Mouse (Mus musculus): ENCODE measurements around the gene Plxna4.
A peak's percentile ranks its signal among the peaks of the same experiment; 100 is the strongest.

Gene Plxna4

DNA sequence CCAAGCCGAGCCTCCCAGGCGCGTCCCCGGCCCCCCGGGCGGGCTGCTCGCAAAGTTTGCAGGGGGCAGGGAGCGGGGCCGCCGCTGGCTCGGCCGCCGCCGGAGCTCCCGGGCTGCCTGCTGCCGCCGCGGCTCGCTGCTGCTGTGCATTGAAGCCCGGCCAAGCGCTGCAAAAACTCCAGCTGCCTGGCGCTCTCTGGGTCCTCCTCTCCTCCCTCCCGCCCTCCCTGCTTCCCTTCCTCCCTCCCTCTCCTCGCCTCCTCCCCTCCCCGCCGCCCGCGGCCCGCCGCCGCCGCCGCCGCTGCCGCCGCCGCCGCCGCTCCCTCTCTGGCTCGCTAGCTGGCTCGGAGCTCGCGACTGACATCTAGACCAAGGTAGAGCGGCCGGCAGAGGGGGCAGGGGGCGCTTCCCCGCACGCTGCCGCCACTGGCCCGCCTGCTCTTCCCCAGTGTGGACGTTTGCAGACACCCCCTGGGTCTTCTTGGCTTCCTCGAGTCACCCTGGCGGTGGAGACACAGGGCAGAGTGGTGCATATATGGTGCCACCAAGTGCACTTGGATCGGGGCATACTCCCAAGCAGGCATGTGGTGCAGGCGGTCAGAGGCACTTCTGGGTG is at the start of gene Plxna4:
Gene Plxna4 (minus strand): TSS at position 137 of the 616 bp plus-strand sequence.
- DNase-seq: peak; percentile 88

GRCm38 (mm10) chr6:32637568-32638183 is 49.7 kb upstream of the Plxna4 start:
- DNase-seq: no peak

DNA sequence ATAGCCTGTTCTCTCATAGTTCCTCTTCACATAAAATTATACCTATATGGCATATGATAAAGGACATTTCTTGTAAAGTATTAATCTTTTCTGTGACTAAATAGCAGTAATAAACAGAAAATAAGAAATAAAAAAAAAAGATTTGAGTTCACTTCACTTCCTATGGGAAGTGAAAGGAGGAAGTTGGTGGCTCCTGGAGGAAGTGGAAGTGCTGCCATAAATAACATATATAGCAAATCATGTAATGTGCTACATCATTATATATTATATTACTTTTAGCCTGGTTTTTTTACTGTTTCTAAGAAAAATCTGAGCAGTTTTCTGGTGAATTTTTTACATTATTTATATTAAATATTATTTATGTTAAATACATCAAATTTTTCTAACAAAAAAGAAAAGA is 22.7 kb upstream of the Plxna4 start:
- DNase-seq: no peak

DNA sequence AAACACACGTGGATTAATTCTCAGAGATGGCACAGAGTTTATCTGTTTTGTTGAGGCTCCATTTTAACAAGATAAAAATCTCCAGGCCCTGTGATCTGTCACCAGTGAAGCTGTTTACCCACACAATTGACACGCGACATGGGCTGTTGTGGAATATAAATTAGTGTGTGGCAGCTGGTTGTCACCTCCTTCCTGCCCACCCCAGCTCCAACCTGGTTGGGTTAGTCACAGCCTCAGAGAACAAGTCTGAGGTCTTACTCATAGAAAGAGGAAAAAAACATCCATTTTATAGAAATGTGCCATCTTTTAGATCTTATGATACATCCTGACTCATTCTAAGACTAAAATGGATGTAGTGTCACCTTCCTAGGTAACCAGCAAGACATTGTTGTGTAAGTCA is 18.8 kb upstream of the Plxna4 start:
- no peak for DNase-seq

GRCm38 (mm10) chr6:32605581-32605980 is 17.6 kb upstream of the Plxna4 start:
- DNase-seq: no peak

- DNase-seq: no peak
Measured at GRCm38 (mm10) chr6:32604901-32605300, 16.9 kb upstream of the Plxna4 start.

GRCm38 (mm10) chr6:32602130-32602529 is 14.1 kb upstream of the Plxna4 start:
- DNase-seq: no peak

DNA sequence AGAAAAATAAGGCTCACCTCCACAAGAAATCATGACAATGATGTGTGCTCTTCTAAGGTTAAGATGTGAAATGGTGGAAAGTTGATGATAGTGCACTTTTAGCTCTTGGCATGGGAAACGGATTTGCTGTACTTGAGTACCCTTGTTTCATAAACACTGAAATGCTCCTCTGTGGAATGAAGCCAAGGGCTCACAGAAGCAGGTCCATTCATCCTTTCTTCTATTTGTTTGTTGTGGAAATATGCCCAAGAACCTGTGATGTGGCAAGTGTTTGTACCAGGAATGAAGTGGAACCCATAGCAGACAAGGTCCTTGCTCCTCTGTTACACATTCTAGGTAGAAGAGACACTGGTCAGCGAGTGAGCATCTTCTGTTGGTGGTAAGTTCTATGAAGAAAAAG is 13.3 kb upstream of the Plxna4 start:
- no peak for DNase-seq

DNA sequence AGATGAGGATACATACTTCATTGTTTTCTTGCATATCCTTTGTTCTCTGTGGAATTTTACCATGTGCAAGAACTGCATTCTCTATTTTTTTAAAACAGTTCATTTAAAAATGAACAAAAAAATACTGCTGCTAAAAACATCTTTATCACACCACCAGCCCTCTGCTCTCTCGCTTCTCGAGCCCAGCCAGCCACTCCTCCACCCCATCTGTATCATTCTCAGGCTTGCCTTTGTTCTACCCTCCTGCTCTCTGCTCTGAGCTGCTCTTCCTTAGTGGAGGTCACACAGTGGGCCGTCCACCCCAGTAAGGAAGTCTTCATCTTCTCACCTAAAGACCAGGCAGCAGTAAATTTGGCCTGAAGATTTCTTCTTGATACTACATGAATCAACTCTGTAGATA is 7.6 kb upstream of the Plxna4 start:
- no peak for DNase-seq

GRCm38 (mm10) chr6:32590979-32591758 is 3.2 kb upstream of the Plxna4 start:
- DNase-seq: peak; percentile 88

GRCm38 (mm10) chr6:32589632-32590031 is 1.6 kb upstream of the Plxna4 start:
- no peak for DNase-seq

DNA sequence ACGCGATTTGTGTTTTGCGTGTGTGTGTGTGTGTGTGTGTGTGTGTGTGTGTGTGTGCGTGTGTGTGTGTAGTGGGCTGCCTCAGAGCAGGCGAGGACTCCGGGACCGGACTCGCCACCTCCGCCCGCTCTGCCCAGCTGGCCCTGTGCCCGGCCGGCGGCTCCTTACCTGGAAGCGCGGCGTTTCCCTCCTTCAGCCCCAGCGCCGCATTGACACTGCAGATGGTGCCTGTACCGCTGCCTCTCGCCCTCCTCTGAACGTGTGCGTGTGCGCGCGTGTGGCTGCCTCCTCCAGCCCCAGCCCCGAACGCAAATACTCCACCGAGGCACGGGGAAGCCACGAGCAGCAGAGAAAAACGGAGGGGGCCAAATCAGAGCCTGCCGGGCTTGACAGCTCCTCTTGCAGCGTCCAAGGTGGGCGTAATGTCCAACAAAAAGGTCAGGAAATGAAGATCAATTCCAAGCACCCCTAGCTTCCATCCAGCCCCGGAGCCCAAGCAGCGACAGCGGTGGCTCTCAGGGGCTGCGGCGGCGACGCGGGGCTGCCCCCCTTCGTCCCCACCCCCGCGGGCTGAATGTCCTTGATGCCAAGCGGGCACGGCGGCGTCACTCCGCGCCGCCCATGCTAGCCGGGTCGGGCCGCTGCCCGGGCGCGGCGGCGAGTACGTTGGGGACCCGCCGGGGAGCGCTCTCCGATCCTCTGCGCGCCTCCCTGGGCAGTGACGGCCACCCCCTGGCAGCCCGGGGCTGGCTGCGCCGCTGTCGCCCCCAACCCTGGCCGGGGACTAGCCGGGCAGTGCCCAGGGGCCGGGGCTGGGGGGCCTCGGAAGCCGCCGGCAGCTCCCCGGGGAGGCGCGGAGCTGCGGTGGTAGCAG is 619 bp downstream of the Plxna4 start:
- peak; percentile 53 for DNase-seq

DNA sequence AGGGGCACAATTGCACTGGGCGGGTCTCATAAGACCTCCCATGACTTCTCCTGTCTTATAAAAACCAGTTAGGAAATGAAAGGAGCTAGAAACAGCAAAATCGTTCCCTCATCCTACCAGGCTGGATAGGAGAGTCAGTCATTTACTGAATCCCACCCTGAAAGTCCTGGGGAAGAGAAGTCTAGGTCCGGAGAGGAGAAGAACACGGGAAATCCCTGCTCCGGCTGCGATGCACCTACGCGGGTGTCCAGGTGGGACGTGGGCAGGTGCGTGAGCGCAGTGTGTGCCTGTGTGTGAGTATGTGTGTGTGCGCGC is 1.2 kb downstream of the Plxna4 start:
- DNase-seq: no peak

DNA sequence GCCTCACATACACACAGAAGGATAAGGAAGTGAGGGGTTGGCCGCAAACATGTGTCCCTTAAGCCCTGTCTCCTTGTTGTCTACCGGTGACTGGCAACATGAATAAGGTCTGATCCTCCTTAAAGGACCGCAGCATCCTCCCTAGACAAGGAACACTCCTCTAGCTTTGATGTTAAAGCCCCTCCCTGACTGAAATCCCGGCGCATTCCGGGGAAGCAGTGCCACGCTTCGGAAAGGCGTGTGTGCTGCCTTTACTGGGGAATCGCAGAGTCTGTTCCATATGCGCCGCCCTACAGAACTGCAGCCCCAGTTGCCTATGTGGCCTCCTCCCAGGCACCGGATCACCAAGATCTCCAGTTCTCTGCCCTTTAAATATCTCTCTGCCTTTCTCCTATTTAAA is 1.6 kb downstream of the Plxna4 start:
- peak; percentile 29 for DNase-seq

DNA sequence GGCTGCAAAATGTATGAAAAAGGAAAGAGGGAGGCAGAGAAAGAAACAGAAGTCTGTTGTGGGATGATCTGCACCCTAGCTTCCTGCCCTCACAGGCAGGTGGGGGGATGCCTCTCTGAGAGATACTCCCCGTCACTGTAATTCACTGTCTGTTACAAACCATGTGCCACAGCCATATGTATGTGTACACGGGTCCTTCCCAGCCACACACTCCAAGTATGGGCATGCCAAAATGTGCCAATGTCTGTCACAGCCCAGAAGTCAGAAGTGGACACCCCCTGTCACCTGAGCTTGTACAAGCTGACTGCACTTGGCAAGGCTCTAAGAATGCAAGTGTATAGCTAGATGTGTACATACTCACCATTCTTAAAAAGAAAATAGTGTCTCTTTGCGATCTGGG is 2.8 kb downstream of the Plxna4 start:
- DNase-seq: no peak

- DNase-seq: peak; percentile 33
Measured at GRCm38 (mm10) chr6:32584243-32584880, 3.6 kb downstream of the Plxna4 start.

DNA sequence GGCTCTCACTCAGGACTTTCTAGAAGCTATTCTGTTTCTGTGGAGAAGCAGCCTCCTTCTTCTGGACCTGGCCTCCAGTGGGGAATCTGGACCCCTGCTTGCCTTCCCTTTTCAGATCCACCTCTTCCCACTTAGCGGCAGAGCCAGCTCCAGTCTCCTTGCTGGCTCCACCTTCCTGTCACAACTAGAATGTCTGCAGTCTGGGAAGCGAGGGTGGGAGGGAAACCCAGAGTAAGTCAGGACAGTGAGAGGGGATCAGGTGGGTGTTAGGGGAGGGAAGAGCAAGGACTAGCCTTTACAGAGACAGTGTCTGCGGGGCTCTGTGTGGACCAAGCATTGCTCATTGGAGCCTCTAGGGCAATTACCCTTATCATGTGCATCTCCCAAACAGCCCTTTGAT is 4.4 kb downstream of the Plxna4 start:
- no peak for DNase-seq

DNA sequence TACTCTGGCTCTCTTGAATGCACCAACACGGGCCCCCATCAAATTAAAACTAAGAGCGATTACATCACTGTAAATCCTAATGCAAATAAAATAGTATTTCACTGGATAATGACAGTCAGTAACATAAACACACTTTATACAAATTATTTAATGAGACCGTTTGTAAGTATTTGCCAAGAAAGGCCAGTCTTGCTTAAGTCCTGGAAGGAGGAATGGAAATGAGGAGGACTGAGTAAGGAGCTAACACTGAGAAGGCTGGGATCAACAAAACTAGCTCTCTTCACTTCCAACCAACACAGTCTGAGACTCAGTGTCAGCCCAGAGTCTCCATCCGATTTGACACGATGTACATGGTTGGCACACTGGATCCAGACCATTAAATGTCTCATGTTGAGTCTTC is 16.5 kb downstream of the Plxna4 start:
- DNase-seq: no peak

DNA sequence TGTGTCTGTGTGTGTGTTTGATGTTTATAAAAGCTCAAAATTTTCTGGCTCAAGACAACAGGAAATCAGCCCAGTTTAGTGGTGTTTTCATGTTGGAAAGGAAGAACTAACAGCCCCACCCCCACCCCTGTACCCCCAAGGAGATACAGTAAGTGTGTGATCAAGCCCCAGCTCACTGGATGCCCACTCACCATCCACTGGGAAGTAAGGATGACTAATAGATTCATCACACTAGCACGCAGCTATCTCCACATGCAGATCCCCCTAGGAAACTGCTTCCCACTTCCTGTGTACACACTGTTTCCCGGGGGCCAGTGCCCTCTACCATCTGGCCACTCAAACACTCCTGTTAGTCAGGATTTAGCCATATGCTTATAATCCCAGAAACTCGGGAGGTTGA is 17.5 kb downstream of the Plxna4 start:
- peak; percentile 7 for DNase-seq

DNA sequence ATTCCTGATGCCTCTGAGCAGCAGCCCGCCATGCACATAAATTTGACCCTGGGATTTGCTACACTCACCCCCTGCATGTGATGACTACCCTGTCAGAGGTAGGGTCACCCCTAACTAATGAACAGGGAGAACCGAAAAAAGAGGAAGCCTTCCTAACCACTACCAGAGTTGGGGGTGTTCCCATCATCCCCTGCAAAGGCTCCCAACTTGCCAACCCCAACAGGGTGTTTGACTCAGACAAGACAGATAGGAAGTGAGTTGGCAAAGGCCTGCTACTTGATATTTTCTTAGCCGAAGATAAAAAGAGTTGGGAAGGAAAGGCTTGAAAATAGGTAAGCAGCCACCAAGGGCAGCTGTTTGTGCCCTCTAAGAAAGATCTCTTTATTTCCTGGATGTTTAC is 18.1 kb downstream of the Plxna4 start:
- DNase-seq: no peak

- DNase-seq: no peak
Measured at GRCm38 (mm10) chr6:32546915-32547314, 41.1 kb downstream of the Plxna4 start.

GRCm38 (mm10) chr6:32544021-32544420 is 44.0 kb downstream of the Plxna4 start:
- peak; percentile 17 for DNase-seq

- no peak for DNase-seq
Measured at GRCm38 (mm10) chr6:32540155-32540554, 47.8 kb downstream of the Plxna4 start.

All from lung, postnatal 10 days (tissue).